10 mouse cellular contexts compared by ENCODE assay signal in genomic region chr2:165852453-165852852, GRCm38 (mm10). TPM values are rescaled to one million over a fixed set of nuclear protein-coding genes. Genes with fewer than 3 reads are reported as not detected.
DNase-seq lines count a peak whose midpoint lies in the region; ATAC-seq lines count a peak whose summit lies in the region.
"Had no signal": no experiment of that assay in that cellular context is flagged by ENCODE, and none has a peak within 500 bp of the region (broad histone marks: within the 10 kb centered on the region; RNA-seq: fewer than 3 reads in every experiment).

No protein-coding gene starts in this region.

- H3K4me1 ChIP-seq in liver, embryonic 15.5 days (replicated peaks), result peaks cover 65% of the 10 kb centered on the region
- peaks cover 30% of the 10 kb centered on the region for H3K4me1 ChIP-seq in hindbrain, embryonic 16.5 days (ENCODE audit: control insufficient read depth, insufficient read depth, low read depth, low read length)
- peaks cover 50% of the 10 kb centered on the region for H3K4me1 ChIP-seq in hindbrain, embryonic 14.5 days (replicated peaks; ENCODE audit: control insufficient read depth, insufficient read depth, low read length)
- H3K4me1 ChIP-seq in midbrain, embryonic 16.5 days (ENCODE audit: control insufficient read depth, insufficient read depth, low read length), result peaks cover 52% of the 10 kb centered on the region

- no peaks in the 10 kb centered on the region for H3K27me3 ChIP-seq in liver, embryonic 15.5 days
- H3K27me3 ChIP-seq in hindbrain, embryonic 16.5 days (replicated peaks; ENCODE audit: control insufficient read depth, insufficient read depth, low read length), result no peaks in the 10 kb centered on the region
- no peaks in the 10 kb centered on the region for H3K27me3 ChIP-seq in hindbrain, embryonic 14.5 days (ENCODE audit: control insufficient read depth, insufficient read depth, low read length)
- H3K27me3 ChIP-seq in midbrain, embryonic 16.5 days (ENCODE audit: control insufficient read depth, insufficient read depth, low read depth, low read length), result no peaks in the 10 kb centered on the region
- H3K27me3 ChIP-seq: forebrain, embryonic 15.5 days; lung, embryonic 15.5 days had no signal

- H3K36me3 ChIP-seq in liver, embryonic 15.5 days (replicated peaks), result peaks cover 64% of the 10 kb centered on the region
- H3K36me3 ChIP-seq in hindbrain, embryonic 16.5 days (ENCODE audit: control insufficient read depth, insufficient read depth, low read length), result no peaks in the 10 kb centered on the region; the same call in 1 of the 2 replicates
- H3K36me3 ChIP-seq in hindbrain, embryonic 14.5 days (replicated peaks; ENCODE audit: control insufficient read depth, insufficient read depth), result peaks cover 31% of the 10 kb centered on the region
- H3K36me3 ChIP-seq in midbrain, embryonic 16.5 days (ENCODE audit: control insufficient read depth, insufficient read depth, low read length), result no peaks in the 10 kb centered on the region

- no peak overlapping the region for H3K4me2 ChIP-seq in liver, embryonic 15.5 days
- H3K4me2 ChIP-seq in hindbrain, embryonic 16.5 days (ENCODE audit: low read length), result no peak overlapping the region
- H3K4me2 ChIP-seq in hindbrain, embryonic 14.5 days (replicated peaks), result no peak overlapping the region
- no peak overlapping the region for H3K4me2 ChIP-seq in midbrain, embryonic 16.5 days (ENCODE audit: low read length)
- H3K4me2 ChIP-seq: forebrain, embryonic 15.5 days; lung, embryonic 15.5 days had no signal

- H3K4me3 ChIP-seq in liver, embryonic 15.5 days (replicated peaks), result no peak overlapping the region
- no peak overlapping the region for H3K4me3 ChIP-seq in hindbrain, embryonic 16.5 days (ENCODE audit: low read length)
- H3K4me3 ChIP-seq in hindbrain, embryonic 14.5 days (replicated peaks; ENCODE audit: low read length), result no peak overlapping the region
- no peak overlapping the region for H3K4me3 ChIP-seq in midbrain, embryonic 16.5 days (ENCODE audit: low read depth, low read length)
- H3K4me3 ChIP-seq: forebrain, embryonic 15.5 days; lung, embryonic 15.5 days had no signal

- ATAC-seq in liver, embryonic 15.5 days (ENCODE audit: insufficient read depth), result no peak
- ATAC-seq in hindbrain, embryonic 16.5 days, result no peak
- ATAC-seq in hindbrain, embryonic 14.5 days (ENCODE audit: low FRiP score), result no peak
- ATAC-seq in midbrain, embryonic 16.5 days, result no peak
- ATAC-seq: forebrain, embryonic 15.5 days had no signal

- H3K9me3 ChIP-seq in liver, embryonic 15.5 days (replicated peaks), result no peaks in the 10 kb centered on the region
- no peaks in the 10 kb centered on the region for H3K9me3 ChIP-seq in hindbrain, embryonic 16.5 days (ENCODE audit: control insufficient read depth, low read length)
- H3K9me3 ChIP-seq in hindbrain, embryonic 14.5 days (ENCODE audit: control insufficient read depth, low read length), result no peaks in the 10 kb centered on the region
- H3K9me3 ChIP-seq in midbrain, embryonic 16.5 days (replicated peaks; ENCODE audit: control insufficient read depth, low read length, poor library complexity, severe bottlenecking), result no peaks in the 10 kb centered on the region
- H3K9me3 ChIP-seq: forebrain, embryonic 15.5 days; lung, embryonic 15.5 days had no signal

- H3K9ac ChIP-seq in liver, embryonic 15.5 days, result no peak overlapping the region
- H3K9ac ChIP-seq in hindbrain, embryonic 16.5 days (ENCODE audit: low read depth, low read length), result no peak overlapping the region
- no peak overlapping the region for H3K9ac ChIP-seq in hindbrain, embryonic 14.5 days
- H3K9ac ChIP-seq in midbrain, embryonic 16.5 days (ENCODE audit: low read depth, low read length), result no peak overlapping the region
- H3K9ac ChIP-seq: forebrain, embryonic 15.5 days; lung, embryonic 15.5 days had no signal

- H3K27ac ChIP-seq in liver, embryonic 15.5 days (replicated peaks), result peak overlapping the region; percentile 20; the same call in 1 of the 2 replicates
- H3K27ac ChIP-seq in hindbrain, embryonic 16.5 days (ENCODE audit: low read depth, low read length), result no peak overlapping the region
- no peak overlapping the region for H3K27ac ChIP-seq in hindbrain, embryonic 14.5 days
- no peak overlapping the region for H3K27ac ChIP-seq in midbrain, embryonic 16.5 days (ENCODE audit: low read length)

- 52% methylated on average over 11 of the region's 11 CpGs for WGBS in liver, embryonic 15.5 days (ENCODE audit: insufficient replicate concordance)
- 81% methylated on average over 11 of the region's 11 CpGs for WGBS in hindbrain, embryonic 16.5 days
- WGBS in hindbrain, embryonic 14.5 days, result 93% methylated on average over 11 of the region's 11 CpGs
- WGBS in midbrain, embryonic 16.5 days, result 88% methylated on average over 11 of the region's 11 CpGs

- DNase-seq in adrenal gland, postnatal 10 days, result peak; percentile 58
- no peak for DNase-seq in adrenal gland, postnatal 25 days
- DNase-seq in thymus, postnatal 0 days (ENCODE audit: low spot score), result peak; percentile 26
- no peak for DNase-seq in thymus, postnatal 14 days
- no peak for DNase-seq in hindbrain, embryonic 14.5 days (ENCODE audit: low spot score)

RNA-seq across cellular contexts. Expression of gene Zmynd8, which starts 46.4 kb away (rescaled TPM):
- total RNA-seq in adrenal gland, postnatal 10 days (2021), result 10 to 100 TPM; 39.8 to 57.2 TPM
- 57.4 and 73.1 TPM in 2 replicates for total RNA-seq in adrenal gland, postnatal 25 days (2021)
- polyA plus RNA-seq in thymus, postnatal 0 days (2015; fragmentation: Nextera tagmentation; extraction: Ambion mirVana), result 38.8 and 46.7 TPM in 2 replicates
- polyA plus RNA-seq in liver, embryonic 15.5 days (2015; fragmentation: Nextera tagmentation; extraction: Ambion mirVana), result 19.1 and 24.6 TPM in 2 replicates
- 64.3 and 66.4 TPM in 2 replicates for polyA plus RNA-seq in hindbrain, embryonic 16.5 days (2015; fragmentation: Nextera tagmentation; extraction: Ambion mirVana)
- polyA plus RNA-seq in hindbrain, embryonic 14.5 days (2014; fragmentation: Nextera tagmentation; extraction: Ambion mirVana), result 55.4 and 63.4 TPM in 2 replicates
- polyA plus RNA-seq in midbrain, embryonic 16.5 days (2015; fragmentation: Nextera tagmentation; extraction: Ambion mirVana), result 78.7 and 87.3 TPM in 2 replicates

Comparison
In these comparisons a context has a peak if more than half of its experiments do, and no peak if none do; other contexts are left out.
1. DNase-seq: peak in adrenal gland, postnatal 10 days (single experiment) and thymus, postnatal 0 days (single experiment); none in adrenal gland, postnatal 25 days (single experiment), thymus, postnatal 14 days (single experiment) and hindbrain, embryonic 14.5 days (single experiment).